Mouse (Mus musculus) ovary, adult 18-20 months (tissue): ENCODE data around the gene Pitpnm1.

Experiments used
- DNase-seq: peaks from one replicate; pipeline ENCODE4 v3.0.0; 2022; ENCODE audit warnings: low spot score, mixed read lengths

Pitpnm1 gene

DNA sequence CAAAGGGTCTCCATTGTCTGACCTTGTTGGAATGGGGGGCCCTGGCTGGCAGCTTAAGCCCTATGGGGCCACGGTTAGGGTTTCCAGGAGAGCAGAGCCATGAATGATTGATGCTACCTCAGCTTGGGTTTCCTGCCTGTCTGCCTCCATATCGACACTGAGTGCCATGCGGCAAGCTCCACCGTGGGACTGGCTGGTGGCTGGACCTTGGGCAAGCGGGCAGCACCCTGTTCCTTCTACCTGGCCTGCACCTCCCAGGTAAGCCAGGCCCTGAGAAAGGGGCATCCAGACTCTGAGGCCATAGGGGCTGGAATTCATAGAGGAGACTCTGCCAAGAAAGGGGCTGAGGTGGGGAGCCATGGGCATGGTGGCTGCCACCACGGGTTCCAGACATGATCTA lies 40.3 kb downstream of the Pitpnm1 start:
- DNase-seq: no peak

DNA sequence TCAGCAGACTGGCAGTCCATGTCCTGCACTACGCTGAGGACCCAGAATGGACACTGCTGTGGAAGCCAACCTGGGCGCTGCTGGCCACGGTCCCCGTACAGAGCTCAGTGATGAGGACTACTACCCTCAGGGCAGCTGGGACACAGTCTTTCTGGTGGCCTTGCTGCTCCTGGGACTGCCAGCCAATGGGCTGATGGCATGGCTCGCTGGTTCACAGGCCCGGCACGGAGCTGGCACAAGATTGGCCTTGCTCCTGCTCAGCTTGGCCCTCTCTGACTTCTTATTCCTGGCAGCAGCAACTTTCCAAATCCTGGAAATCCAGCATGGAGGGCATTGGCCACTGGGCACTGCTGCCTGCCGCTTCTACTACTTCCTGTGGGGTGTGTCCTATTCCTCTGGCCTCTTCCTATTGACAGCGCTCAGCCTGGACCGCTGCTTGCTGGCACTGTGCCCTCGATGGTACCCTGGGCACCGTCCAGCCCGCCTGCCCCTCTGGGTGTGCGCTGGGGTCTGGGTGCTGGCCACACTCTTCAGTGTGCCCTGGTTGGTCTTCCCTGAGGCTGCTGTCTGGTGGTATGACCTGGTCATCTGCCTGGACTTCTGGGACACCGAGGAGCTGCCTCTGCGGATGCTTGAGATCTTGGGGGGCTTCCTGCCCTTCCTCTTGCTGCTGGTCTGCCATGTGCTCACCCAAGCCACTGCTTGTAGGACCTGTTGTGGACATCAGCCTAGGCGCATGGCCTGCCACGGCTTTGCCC lies 42.8 kb downstream of the Pitpnm1 start:
- no peak for DNase-seq

DNA sequence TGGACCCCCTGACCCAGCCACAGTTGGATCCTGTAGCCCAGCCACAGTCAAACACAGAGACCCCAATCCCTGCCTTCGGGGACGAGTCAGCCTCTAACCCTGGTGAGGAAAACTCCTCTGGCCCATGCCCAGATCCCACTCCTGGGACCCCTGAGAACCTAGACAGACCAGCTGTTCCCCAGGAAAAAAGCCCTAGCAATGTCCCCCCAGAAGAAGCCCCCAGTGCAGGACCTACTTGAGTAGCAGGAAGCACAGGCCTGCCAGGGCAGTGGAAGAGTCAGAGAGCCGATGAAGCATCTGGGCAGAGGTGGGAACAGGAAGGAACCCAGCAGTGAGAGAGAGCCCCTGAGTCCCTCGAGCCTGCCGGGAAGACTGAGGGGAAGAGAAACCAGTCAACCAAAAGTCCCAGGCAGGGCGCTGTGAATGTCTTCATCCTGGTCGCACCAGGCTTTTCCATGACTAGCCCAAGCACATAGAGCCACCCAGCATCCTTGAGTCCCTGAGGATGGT lies 44.0 kb downstream of the Pitpnm1 start, which contains the start of gene Cabp4:
Cabp4 (minus strand) TSS at position 275 of the 510 bp plus-strand sequence.
- DNase-seq: no peak

DNA sequence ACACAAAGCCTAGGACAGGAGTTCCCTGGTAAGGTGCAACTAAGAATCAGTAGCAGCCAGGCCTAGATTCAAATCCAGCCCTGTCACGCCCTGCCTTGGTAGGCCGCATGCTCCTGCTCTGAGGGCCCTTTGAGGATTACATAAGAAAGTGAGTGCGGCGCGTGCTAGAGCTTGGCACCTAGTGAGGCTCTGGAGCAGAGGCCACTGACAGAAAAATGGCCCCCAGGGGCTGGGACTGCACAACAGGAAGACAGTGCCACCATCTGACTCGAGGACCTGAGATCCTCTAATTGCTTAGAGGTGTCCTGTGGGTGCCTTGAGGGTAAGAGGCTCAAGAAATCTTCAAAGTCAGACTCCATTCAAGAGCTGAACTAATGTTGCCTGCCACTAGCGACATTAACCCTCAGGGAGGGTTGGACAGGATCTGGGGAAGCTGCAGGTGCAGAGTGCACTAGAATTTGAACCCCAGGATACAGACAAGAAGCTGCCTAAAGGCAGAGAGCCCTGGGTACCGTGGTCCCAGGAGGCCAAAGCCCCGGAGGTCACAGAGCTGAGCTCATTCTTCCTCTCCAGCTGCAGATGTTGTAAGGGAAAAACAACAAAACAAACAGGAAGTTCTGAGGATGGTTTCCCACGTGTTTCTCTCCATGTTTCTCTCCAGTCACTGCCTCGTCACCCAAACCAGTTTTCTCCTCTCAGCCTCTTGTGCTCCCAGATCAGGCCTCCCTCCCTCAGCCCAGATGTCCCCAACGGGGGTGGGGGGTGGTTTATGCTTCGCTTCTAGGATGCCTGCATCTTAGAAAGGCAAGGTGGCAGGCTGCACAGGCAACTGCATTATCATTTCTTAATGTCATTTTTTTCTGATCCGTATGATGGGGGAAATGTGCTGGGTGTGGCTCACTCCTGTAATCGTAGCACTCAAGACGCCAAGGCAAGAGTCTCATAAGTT lies 45.0 kb downstream of the Pitpnm1 start:
- DNase-seq: no peak

DNA sequence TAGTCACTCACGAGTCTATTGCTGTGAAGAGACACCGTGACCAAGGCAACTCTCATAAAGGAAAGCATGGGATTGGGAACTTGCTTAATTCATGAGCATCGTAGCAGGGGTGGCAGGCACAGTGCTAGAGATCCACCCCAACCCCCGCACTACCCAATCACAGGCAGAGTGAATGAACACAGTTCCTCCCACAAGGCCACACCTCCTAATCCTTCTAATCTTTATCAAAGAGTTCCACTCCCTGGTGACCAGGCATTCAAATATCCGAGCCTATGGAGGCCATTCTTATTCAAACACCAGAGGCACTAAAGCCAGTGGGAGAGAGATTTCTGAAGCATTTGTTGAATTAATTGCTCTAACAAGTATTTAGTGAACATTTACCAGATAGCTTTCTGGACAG lies 46.1 kb downstream of the Pitpnm1 start:
- no peak for DNase-seq

DNA sequence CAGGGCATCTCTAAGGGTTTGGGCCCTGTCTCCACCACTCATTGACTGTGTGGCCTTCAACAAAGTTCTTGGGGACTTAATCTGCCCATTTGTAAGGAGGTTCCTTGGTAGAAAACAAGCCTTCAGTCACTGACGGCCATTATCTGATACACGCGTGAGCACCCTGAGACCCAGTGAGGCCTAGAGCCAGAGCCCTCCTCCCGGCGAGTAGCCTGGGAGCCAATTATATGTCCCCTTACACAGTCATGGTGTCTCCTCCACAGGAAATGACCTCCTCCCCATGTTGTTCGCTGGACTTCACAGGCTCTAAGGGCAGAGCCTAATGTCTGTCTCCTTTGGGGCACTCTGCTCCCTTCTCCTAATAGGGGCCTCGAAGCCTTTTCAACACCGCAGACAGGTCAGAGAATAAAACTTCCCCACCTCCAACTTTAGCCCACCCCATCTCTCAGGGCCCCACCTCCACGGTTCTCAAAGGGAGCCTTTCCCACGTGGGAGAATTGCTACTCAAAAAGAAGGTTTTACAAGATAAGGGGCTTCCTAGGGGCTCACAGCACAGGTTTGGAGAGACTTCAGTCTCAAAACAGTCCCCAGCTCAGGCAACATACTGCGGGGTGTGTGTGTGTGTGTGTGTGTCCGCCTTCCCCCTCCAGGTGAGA lies 46.7 kb downstream of the Pitpnm1 start:
- no peak for DNase-seq

GRCm38 (mm10) chr19:4147022-4147405 lies 47.2 kb downstream of the Pitpnm1 start:
- no peak for DNase-seq

DNA sequence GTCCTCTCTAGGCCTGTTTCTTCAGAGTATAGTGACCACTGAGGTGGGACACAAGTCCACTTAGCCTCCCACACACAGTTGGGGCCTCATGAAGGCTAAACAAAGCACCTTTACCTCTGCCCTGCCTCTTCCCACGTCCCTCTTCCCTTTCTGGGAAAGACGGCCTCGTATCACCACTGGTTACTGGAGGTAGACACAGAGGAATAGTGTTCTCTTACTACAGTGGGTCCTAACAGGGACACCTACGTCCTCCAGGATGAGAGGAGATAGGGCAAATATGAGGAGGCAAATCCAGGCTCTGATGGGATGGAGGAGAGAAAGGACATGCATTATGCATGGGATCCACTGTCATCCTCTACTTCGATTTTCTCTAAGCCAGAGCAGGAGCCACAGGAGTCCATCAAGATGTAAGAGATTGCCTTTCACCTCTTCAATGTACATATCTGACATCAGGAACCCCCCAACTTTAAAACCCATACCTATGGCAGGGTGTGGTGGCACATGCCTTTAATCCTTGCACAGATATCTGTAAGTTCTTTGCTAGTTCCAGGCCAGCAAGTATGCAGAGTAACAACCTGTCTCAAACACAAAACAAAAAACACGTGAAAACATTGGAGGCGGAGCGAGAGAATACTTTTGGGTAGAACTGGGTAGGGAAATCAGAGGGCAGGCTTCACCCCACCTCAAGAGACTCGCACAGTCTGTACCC lies 48.1 kb downstream of the Pitpnm1 start:
- no peak for DNase-seq

DNA sequence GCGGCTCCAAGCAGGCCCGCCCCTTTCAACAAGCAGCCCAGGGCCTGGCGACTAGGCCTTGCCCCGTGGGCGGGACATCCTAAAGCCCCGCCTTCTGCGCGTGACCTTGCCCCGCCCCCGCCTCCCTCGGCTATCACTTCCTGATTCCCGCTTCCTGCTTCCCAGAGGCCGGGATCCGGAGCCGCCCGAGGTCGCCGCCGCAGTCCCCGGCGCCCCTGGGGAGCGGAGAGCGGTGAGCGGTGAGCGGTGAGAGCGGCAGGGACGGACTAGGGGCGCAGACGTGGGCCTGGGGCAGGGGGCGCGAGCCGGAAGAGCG lies 48.7 kb downstream of the Pitpnm1 start, which contains the start of gene Coro1b:
Coro1b (plus strand) TSS at position 129 of the 316 bp plus-strand sequence.
- peak; percentile 95 for DNase-seq

- no peak for DNase-seq
Observed at GRCm38 (mm10) chr19:4148819-4149218, 49.0 kb downstream of the Pitpnm1 start.

DNA sequence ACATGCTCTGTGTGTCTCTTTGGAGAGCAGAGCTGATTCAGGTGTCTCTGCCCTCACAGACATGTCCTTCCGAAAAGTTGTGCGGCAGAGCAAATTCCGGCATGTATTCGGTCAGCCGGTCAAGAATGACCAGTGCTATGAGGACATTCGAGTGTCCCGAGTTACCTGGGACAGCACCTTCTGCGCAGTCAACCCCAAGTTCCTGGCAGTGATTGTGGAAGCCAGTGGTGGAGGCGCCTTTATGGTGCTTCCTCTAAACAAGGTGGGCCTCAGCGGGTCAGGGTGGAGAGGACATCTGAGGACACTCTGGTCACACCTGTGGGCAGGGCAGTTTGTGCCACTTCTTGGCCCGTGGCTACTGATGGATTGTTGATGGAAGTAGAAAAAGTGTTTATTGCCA lies 49.5 kb downstream of the Pitpnm1 start:
- DNase-seq: no peak

DNA sequence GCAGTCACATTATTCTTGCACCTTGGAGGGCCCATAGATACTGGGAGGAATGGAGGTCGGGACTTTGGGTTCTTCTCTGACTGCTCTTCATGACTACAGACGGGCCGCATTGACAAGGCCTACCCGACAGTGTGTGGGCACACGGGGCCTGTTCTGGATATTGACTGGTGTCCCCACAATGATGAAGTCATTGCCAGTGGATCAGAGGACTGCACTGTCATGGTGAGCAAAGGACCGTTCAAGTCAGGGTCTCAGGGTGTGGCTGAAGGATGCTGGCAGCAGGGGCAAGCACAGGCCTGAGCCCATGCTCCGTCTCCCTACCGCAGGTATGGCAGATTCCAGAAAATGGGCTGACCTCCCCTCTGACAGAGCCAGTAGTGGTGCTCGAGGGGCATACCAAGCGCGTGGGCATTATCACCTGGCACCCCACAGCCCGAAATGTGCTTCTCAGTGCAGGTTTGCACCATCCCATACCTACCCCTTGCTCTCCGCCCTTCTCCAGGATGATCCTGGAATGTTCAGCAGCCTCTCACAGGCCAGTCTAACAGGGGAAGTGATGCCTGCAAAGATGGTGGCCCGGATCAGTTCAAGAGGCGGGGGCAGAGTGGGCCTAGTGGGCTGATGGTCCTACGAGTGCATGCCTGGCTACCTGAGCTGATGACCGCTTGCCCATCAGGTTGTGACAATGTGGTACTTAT lies 50.1 kb downstream of the Pitpnm1 start:
- DNase-seq: no peak

- no peak for DNase-seq
Observed at GRCm38 (mm10) chr19:4150567-4151487, 51.0 kb downstream of the Pitpnm1 start.

DNA sequence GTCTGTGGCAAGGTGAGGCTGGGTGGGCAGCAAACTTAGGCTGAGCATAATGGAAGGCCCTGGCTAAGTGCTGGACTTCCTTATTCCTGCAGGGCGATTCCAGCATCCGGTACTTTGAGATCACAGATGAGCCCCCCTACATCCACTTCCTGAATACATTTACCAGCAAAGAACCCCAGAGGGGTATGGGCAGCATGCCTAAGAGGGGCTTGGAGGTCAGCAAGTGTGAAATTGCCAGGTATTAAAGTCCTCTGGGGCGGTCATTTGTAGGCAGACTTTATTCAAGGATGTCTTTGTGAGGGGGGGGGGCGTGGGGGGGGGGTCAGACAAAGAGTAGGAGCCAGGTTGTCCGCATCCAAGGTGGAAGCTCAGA lies 51.7 kb downstream of the Pitpnm1 start:
- DNase-seq: no peak

DNA sequence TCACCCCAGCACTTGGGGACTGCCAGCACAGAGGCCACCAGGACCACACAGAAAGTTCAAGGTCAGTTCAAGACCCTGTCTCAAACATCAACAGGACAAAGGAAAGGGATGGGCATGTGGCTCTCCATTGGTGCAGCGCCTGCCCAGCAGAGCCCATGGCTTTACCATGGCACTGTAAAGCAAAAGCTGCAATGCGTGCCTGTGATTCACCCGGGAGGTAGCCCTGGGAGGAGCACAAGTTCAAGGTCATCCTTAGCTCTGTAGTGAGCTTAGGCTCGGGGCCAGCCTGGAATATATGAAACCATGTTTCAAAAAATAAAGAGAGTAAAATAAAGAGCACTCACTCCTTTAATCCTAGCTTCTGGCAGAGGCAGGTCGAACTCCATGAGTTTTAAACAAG lies 52.1 kb downstream of the Pitpnm1 start:
- no peak for DNase-seq

DNA sequence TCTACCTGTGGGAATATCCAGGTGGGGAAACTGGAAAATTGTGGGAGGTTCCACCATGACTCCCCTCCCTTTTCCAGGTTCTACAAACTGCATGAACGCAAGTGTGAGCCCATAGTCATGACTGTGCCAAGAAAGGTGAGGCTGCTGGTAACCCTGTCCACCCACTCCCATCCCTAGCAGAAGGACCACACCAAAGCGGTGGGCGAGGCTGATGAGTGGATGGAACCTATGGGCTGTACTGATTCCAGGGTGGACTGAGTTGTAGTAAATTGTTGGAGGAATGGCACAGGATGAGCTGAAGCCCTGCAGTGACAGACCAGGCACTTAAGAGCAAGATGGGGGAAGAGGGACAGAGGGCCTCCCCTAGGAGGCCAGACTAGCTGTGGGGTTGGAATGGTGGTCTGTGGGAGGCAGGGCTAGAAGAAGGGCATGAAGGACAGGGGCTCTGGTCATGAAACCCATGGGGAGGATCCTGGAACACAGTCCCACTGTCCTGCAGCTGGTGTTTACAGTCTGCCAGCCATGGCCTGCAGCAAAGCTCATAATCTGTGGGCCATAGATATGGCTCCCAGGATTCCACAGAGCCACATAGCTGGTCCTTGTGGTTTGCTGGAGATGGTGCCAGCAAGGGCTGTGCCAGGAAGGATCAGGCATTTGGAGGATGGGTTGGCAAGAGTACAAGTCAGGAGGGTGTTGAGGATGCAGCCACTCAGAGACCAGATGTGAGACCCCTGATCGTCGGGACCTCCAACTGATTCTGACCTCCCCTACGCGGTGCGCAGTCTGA lies 52.8 kb downstream of the Pitpnm1 start:
- DNase-seq: no peak

DNA sequence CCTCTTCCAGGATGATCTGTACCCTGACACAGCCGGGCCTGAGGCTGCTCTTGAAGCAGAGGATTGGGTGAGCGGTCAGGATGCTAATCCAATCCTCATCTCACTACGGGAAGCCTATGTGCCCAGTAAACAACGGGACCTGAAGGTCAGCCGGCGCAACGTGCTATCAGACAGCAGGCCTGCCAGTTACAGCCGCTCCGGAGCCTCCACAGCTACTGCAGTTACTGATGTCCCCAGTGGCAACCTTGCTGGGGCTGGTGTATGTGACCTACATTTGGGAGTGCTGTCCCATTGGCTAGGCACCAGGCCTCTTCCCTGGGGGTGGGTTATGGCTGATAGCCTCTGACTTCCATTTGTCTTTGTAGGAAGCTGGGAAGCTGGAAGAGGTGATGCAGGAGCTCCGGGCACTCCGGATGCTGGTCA lies 53.4 kb downstream of the Pitpnm1 start, which contains the start of gene Ptprcap:
Ptprcap (plus strand) TSS at position 373 of the 423 bp plus-strand sequence.
- no peak for DNase-seq

- DNase-seq: no peak
Observed at GRCm38 (mm10) chr19:4154437-4155222, 54.8 kb downstream of the Pitpnm1 start.
